Mouse (Mus musculus): ENCODE measurements around the gene Prss56. TPM values are rescaled to one million over a fixed set of nuclear protein-coding genes. Genes with fewer than 3 reads are reported as not detected.

Prss56 gene
- total RNA-seq, 2 experiments from 2014 or later: not detected

- DNase-seq: no peak
These were observed 49.1 kb downstream of the Prss56 start for GRCm38 (mm10) chr1:87232197-87232596.

Other genes with a start within 250 kb of the Prss56 start
- not detected for gene Alppl2, start 93.4 kb upstream of the Prss56 start, total RNA-seq (2021)
- not detected for gene Alpi, start 81.7 kb upstream of the Prss56 start, total RNA-seq (2021)
- gene Akp3, start 58.3 kb upstream of the Prss56 start, total RNA-seq (2021): not detected
- gene Ecel1, start 26.8 kb upstream of the Prss56 start, total RNA-seq (2021): under 1 TPM in 1 of 2 experiments, not detected in 1; 0.09 TPM
- gene Chrnd, start 7.3 kb downstream of the Prss56 start, total RNA-seq (2021): 1 to 10 TPM; 8.0 to 8.2 TPM
- gene Chrng, start 21.3 kb downstream of the Prss56 start, total RNA-seq (2021): 1 to 10 TPM; 3.0 to 3.5 TPM
- gene Eif4e2, start 30.6 kb downstream of the Prss56 start, total RNA-seq (2021): 10 to 100 TPM; 66.3 to 70.8 TPM
- 10 to 100 TPM; 14.8 to 16.2 TPM for gene Efhd1, start 81.0 kb downstream of the Prss56 start, total RNA-seq (2021)
- gene Gigyf2, start 143.7 kb downstream of the Prss56 start, total RNA-seq (2021): 10 to 100 TPM; 41.6 to 47.5 TPM
- gene Kcnj13, start 211.4 kb downstream of the Prss56 start, total RNA-seq (2021): under 1 TPM in 1 of 2 experiments, not detected in 1; 0.19 TPM

All from gastrocnemius, postnatal 10 days (tissue).